Mouse (Mus musculus): ENCODE data around the gene Rapgef1. TPM values are rescaled to one million over a fixed set of nuclear protein-coding genes. Genes with fewer than 3 reads are reported as not detected.

Gene Rapgef1
- polyA plus RNA-seq, 1 experiment from 2014 or later, result 14.9 TPM

DNA sequence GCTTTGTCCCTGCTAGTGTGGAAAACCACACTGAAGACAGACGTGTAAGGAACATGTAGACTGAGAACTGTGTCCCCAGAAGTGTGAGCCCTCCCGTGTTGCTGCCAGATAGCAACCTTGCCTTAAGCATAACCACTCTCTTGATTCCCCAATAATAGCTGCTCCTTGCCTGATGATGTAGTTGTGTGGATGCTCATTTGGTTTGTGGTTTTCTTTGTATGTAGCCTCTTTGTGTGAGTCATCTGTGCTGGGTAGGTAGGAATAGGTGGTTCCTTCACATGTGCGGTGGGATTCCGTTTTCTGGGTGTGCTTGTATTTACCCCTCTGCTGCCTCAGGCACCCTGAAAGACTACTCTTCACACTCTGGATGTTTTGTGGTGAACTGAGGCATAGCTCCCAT is 49.4 kb downstream of the Rapgef1 start:
- WGBS (ENCODE audit: missing documents), result 89% methylated on average over 4 of the region's 4 CpGs
- Histone ChIP-seq H3K36me3 (ENCODE audit: inconsistent target) (no peaks in the 10 kb centered on the region), H3K79me2 (ENCODE audit: inconsistent target) (peaks cover 82% of the 10 kb centered on the region), H3K4me3 (ENCODE audit: inconsistent target) (no peak overlapping the region), H3K27ac (no peak overlapping the region)

DNA sequence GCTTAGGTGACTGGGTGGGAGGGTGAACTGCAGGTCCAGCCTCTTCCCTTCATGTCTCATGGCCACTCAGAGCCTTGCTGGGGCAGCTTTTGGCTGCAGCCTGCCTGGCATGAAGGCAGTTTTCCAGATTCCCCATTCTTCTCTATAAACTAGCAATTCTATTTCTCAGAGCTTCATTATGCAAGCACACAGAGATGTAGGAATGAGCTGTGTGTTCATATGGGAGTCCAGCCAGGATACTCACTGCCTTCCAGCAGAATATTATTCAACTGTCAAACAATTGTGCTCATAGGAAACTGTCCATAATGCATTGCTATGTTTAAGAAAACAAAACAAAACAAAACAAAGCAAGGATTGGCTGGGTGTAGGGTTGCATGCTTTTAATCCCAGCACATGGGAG is 50.2 kb downstream of the Rapgef1 start:
- H3K27ac ChIP-seq, result no peak overlapping the region
- H3K36me3 ChIP-seq (ENCODE audit: inconsistent target), result no peaks in the 10 kb centered on the region
- H3K79me2 ChIP-seq (ENCODE audit: inconsistent target), result peaks cover 82% of the 10 kb centered on the region
- H3K4me3 ChIP-seq (ENCODE audit: inconsistent target), result no peak overlapping the region

DNA sequence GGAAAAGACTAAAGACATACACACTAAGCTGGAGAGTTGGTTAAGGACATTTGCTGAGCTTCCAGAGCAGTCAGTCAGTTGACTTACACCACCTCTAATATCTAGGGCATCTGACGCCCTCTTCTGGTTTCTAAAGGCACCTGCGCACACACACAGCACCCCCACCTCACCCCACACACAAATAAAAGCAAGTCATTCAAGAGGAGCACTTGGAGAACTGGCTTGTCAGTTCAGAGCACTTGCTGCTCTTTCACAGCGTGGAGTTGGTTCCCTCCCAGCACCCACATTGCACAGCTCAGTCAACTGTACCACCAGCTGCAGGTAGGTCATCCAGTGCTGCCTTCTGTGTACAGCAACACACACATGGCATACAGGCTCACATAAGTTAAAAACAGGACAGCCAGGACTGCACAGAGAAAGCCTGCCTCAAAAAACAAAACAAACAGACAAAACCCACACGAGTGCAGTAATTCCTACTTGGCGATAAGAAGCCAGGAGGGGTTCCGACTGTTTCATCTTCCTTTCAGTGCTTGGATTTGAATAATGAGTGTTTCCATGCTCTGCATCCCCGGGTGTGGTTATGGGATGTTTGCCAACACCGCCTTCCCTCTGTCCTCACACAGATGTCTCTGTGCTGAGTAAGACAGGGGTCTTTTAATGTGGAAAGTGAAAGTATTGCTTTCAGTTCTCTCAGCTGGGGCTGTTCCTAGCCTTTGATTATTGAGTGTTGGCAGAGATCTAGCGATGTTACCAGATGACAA is 50.9 kb downstream of the Rapgef1 start:
- Histone ChIP-seq H3K27ac (peak overlapping the region; percentile 7; the same call in 1 of the 2 replicates), H3K79me2 (ENCODE audit: inconsistent target) (peaks cover 82% of the 10 kb centered on the region), H3K36me3 (ENCODE audit: inconsistent target) (no peaks in the 10 kb centered on the region), H3K4me3 (ENCODE audit: inconsistent target) (no peak overlapping the region)
- WGBS (ENCODE audit: missing documents), result 15% methylated on average over 9 of the region's 9 CpGs

DNA sequence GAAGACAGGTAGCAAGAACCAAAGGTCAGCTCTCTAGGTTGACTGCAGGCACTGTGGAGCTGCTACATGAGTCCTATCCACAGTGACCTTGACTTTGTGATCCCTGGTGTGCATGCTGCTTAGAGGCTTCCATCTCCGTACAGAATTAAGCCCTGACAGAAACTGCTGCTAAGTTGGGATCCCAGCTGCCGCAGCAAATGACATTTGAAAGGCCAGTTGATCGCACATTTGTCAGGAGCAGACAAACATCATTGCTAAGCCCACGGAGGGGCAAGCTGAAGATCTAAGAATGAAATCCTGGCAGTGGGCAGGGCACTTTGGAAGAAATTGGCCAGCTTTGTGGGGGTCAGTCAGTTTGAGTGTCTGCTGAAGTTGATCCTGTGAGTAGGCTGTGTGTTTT is 51.9 kb downstream of the Rapgef1 start:
- Histone ChIP-seq H3K79me2 (ENCODE audit: inconsistent target) (peaks cover 82% of the 10 kb centered on the region), H3K36me3 (ENCODE audit: inconsistent target) (no peaks in the 10 kb centered on the region), H3K4me3 (ENCODE audit: inconsistent target) (no peak overlapping the region), H3K27ac (no peak overlapping the region)
- 96% methylated on average over 4 of the region's 4 CpGs for WGBS (ENCODE audit: missing documents)

DNA sequence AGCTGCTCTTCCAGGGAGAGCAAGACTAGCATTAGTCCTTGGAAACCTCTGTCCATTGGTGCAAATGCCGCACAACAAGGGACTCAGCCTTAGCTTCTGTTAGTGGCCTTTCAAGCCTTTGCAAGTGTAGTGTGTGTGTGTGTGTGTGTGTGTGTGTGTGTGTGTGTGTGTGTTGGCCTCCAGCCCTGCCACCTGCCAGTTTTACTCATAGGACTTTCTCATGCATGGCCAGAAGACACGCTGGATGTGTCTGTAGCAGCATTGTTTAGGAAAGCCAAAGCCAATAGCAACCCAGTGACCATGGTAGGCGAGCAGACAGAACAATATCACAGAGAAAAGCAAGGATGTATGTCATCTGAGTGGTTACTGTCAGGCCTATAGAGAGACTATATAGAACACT is 52.3 kb downstream of the Rapgef1 start:
- Histone ChIP-seq H3K79me2 (ENCODE audit: inconsistent target) (peaks cover 82% of the 10 kb centered on the region), H3K4me3 (ENCODE audit: inconsistent target) (no peak overlapping the region), H3K27ac (no peak overlapping the region), H3K36me3 (ENCODE audit: inconsistent target) (no peaks in the 10 kb centered on the region)
- WGBS (ENCODE audit: missing documents), result 92% methylated on average over 3 of the region's 3 CpGs

DNA sequence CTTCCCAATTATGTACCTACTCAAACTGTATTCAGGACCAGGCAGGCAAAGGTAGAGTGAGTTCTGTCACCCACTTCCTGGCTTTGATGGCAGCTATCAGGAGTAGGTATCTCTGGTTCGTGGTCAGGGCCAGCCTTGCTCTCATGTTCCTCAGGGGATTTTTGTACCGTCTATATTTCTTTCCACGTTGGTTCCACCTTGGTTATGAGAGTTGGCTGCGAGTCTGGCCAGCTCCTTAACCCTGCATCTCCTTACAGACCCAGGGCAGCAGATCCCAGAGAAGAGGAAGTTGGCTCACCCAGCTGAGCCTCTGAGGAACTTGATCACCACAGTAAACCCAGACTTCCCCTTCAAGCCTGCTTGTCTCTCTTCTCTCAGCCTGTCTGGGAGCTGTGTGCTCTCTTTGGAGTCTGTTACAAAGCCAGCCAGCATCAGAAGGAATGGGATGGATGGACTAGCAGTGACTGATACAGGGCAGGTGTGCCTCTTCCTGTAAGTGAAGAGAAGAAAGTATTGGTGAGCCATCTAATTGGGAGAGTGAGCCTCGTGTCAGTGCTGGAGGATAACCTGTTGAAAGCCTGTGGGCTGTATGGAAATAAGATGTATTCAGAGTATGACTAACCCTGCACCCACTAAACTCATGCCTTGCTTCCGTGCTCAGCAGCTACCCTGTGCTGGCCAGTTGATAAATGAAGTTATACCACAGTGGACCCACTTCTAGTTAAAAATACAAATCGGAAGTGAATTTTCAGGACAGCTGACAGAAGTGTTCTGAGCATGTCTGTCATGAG is 53.4 kb downstream of the Rapgef1 start:
- H3K4me3 ChIP-seq (ENCODE audit: inconsistent target), result no peak overlapping the region
- 10% methylated on average over 7 of the region's 7 CpGs for WGBS (ENCODE audit: missing documents)
- peak overlapping the region; percentile 41 for H3K27ac ChIP-seq
- H3K36me3 ChIP-seq (ENCODE audit: inconsistent target), result no peaks in the 10 kb centered on the region
- peaks cover 82% of the 10 kb centered on the region for H3K79me2 ChIP-seq (ENCODE audit: inconsistent target)

DNA sequence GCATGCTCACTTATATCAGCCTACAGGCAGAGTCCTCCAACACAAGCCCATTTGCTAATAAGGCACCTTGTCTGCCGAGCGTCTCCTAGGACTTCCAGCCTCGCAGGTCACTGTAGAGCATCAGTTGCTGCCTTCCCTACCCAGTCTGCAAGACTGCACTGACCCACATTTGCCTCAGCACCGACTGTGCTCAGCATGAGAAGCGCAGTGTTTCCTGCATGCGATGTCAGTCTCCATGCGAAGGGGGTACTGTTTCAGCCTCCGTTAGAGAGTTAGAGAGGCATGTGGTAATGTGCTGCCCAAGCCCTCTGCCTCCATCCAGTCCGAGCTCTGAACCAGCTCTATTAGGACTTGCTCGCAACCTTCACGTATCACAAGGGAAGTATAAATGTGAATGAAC is 54.6 kb downstream of the Rapgef1 start:
- WGBS (ENCODE audit: missing documents), result 91% methylated on average over 11 of the region's 11 CpGs
- no peaks in the 10 kb centered on the region for H3K36me3 ChIP-seq (ENCODE audit: inconsistent target)
- H3K79me2 ChIP-seq (ENCODE audit: inconsistent target), result peaks cover 78% of the 10 kb centered on the region
- H3K4me3 ChIP-seq (ENCODE audit: inconsistent target), result no peak overlapping the region
- no peak overlapping the region for H3K27ac ChIP-seq

DNA sequence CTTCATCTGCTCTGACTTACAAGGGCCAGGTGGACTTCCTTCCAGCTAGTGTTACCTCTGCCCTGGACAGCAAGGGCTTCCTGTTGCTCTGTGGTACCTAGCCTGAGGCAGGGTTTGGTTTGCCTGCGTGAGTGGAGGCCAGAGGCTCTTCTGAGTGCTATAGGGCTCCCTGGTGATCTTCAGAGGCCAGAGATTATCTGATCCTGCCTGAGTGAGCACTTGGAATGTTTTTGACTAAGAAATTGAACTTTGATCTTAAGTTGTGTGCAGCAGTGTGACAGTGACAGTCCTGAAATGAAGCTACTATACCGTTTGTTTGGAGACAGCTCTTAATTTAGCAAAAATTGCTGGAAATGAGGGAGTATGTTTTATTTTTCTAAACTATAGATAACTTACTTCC is 55.0 kb downstream of the Rapgef1 start:
- H3K79me2 ChIP-seq (ENCODE audit: inconsistent target), result peaks cover 78% of the 10 kb centered on the region
- WGBS (ENCODE audit: missing documents), result 96% methylated on average over 2 of the region's 2 CpGs
- H3K4me3 ChIP-seq (ENCODE audit: inconsistent target), result no peak overlapping the region
- no peaks in the 10 kb centered on the region for H3K36me3 ChIP-seq (ENCODE audit: inconsistent target)
- no peak overlapping the region for H3K27ac ChIP-seq

DNA sequence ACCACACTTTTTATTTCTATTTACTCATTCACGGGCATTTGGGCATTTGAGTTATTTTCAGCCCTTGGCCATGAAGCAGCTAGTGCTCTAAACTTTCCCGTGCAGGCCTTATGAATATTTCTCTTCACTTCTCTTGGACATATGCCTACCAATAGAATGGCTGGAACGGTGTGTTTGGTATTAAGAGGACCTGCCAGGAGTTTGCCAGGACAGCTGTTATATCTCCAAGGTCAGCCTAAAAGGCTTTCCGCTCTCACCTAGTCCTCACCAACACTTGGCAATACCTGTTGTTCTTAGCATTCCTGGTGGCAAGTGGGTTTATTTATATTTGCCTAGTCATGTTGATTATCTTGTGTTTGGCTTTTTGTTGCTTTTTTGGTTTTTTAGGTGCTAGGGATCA is 56.3 kb downstream of the Rapgef1 start:
- Histone ChIP-seq H3K79me2 (ENCODE audit: inconsistent target) (peaks cover 76% of the 10 kb centered on the region), H3K27ac (no peak overlapping the region), H3K4me3 (ENCODE audit: inconsistent target) (no peak overlapping the region), H3K36me3 (ENCODE audit: inconsistent target) (no peaks in the 10 kb centered on the region)
- 93% methylated on average over 4 of the region's 4 CpGs for WGBS (ENCODE audit: missing documents)

DNA sequence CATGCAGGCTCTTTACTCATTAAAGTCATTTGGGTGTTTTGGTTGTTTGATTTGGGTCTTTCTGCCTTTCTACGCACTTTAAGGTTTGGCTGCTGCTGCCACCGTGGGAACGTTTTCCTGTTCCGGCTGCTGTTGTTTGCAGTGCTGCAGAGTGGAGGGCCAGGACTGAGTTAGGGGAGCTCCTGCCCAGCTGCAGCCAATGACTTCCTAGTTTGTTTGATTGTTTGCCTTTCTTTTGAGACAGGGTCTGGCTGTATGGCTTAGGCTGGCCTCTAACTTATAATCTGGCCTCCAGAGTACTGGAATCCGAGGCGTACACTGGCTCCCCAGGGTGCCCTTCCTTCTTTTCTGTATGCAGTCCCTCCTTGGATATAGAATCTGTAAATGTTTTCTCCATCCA is 57.0 kb downstream of the Rapgef1 start:
- Histone ChIP-seq H3K27ac (no peak overlapping the region), H3K36me3 (ENCODE audit: inconsistent target) (no peaks in the 10 kb centered on the region), H3K79me2 (ENCODE audit: inconsistent target) (peaks cover 74% of the 10 kb centered on the region), H3K4me3 (ENCODE audit: inconsistent target) (no peak overlapping the region)
- WGBS (ENCODE audit: missing documents), result 77% methylated on average over 6 of the region's 6 CpGs

DNA sequence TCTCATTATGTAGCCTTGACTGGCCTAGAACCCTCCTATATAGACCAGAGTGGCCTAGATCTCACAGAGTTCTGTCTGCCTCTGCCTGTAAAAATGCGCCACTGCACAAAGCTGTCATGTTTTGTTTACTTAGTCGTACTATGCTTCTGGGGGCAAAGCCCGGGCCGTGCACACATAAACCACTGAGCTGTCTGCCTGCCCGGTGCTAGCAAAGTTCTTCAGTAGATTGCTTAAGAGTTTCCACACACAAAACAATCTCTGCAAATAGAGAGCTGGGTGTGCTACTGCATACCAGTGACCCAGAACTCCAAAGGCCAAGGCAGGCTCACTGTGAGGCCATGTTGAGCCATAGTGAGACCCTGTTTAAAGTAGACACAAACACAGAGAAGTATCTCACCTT is 58.3 kb downstream of the Rapgef1 start:
- no peak overlapping the region for H3K4me3 ChIP-seq (ENCODE audit: inconsistent target)
- H3K27ac ChIP-seq, result no peak overlapping the region
- peaks cover 73% of the 10 kb centered on the region for H3K79me2 ChIP-seq (ENCODE audit: inconsistent target)
- WGBS (ENCODE audit: missing documents), result 86% methylated on average over 5 of the region's 5 CpGs
- H3K36me3 ChIP-seq (ENCODE audit: inconsistent target), result no peaks in the 10 kb centered on the region

DNA sequence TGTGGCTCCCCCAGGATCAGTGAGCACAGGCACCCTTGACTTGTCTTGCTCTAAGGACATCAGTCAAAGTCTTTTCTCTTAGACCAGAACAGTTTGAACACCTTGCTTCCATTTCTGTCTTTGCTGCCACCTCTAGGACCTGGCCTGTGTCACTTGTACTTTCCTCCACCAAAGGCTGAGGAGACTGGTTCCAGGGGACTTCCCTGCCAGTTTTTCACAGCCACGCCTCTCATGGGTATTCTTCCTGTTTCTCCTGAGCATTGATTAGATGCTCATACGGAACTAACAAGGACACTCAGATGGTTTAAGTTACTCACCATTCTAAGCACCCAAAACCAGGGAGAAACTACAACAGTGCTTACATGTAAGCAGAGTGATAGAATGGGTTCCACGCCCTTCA is 59.0 kb downstream of the Rapgef1 start:
- Histone ChIP-seq H3K27ac (no peak overlapping the region), H3K4me3 (ENCODE audit: inconsistent target) (no peak overlapping the region), H3K36me3 (ENCODE audit: inconsistent target) (no peaks in the 10 kb centered on the region), H3K79me2 (ENCODE audit: inconsistent target) (peaks cover 77% of the 10 kb centered on the region)
- WGBS (ENCODE audit: missing documents), result 42% methylated on average over 3 of the region's 3 CpGs

DNA sequence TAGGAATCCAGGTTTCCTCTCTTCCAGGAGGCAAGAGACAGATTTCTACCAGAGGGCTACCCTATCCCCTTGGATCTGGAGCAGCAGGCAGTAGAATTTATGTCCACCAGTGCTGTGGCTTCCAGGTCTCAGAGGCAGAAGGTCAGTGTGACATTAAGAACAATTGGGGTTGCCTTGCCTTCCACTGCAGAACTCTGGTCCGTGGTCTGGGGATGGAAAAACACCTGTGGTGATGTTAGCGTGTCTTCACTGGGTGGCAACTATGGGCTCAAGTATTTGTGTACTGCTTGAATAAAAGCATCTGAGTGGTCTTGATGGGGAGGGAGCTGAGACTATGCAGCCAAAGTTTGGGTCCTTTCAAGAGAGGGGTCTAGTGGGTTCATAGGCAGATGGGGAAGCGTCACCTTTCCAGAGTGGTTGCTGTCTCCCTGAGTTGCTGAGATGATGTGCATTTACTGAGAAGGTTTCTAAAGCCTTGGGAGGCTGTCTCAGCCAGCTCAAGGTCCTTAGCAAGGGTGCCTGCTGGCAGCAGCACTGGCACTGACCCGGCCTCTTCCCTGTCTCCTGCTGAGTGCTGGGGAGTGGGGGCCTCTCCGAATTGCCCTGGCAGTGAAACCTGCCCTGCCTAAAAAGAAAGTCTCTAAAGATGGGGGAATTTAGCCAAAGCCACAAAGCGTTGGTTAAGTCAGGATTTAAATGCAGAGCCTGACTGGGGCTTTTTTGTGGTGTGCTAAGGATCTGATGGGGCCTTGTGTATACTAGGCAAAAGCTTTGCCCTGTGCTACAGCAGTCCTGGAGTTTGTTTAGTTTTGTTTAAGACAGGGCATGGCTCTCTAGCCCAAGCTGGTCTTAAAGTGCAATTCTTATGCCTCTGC is 60.4 kb downstream of the Rapgef1 start:
- 93% methylated on average over 6 of the region's 6 CpGs for WGBS (ENCODE audit: missing documents)
- Histone ChIP-seq H3K79me2 (ENCODE audit: inconsistent target) (peaks cover 71% of the 10 kb centered on the region), H3K4me3 (ENCODE audit: inconsistent target) (no peak overlapping the region), H3K36me3 (ENCODE audit: inconsistent target) (no peaks in the 10 kb centered on the region), H3K27ac (no peak overlapping the region)

DNA sequence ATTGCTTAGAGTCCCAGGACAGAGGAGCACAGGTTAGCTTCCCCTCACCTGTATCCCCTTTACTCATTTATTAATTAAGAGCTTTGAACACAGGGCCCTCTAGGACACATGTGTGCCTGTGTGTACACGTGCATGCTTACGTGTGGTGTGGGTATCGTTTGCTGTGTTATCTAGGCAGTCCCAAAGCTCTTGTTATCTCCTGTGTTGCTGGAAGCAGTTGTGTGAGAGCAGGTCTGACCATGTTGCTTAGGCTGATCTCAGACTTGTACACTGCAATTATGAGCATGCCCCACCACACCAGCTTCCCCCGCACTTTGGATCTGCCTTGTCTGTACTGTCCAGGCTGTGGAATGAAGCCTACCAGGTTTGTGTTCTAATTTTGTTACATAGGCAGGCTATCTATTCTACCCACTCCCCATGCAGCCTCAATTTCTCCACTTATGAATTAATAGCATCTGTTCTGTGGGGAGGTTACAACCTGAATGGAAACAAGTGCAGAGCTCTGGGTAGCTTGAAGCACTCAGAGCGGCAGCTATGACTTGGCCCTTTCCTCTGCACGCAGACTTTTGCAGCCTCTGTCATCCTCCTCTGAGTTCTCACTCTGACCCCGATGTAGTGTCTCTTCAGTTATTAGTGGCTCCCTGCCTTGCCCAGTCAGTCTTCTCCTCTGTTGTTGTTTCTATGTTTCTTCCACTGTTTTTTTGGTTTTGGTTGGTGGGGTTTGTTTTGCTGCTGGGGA is 63.9 kb downstream of the Rapgef1 start:
- Histone ChIP-seq H3K36me3 (ENCODE audit: inconsistent target) (peaks cover 10% of the 10 kb centered on the region; the same call in 1 of the 2 replicates), H3K27ac (no peak overlapping the region), H3K4me3 (ENCODE audit: inconsistent target) (no peak overlapping the region), H3K79me2 (ENCODE audit: inconsistent target) (peaks cover 37% of the 10 kb centered on the region; the same call in 1 of the 2 replicates)
- WGBS (ENCODE audit: missing documents), result 91% methylated on average over 6 of the region's 7 CpGs

Measured in macrophage (primary cell).